Mouse (Mus musculus) yolk sac, embryonic 10.5 days (tissue): ENCODE results near the gene Auts2.
A peak's percentile ranks its signal among the peaks of the same experiment; 100 is the strongest.

Source experiments
- DNase-seq: peaks from one replicate; pipeline ENCODE4 v3.0.0-alpha.2; 2017; ENCODE audit warnings: low spot score

The Auts2 gene

GRCm38 (mm10) chr5:132500817-132501231 lies 42.3 kb downstream of the Auts2 start:
- peak; percentile 23 for DNase-seq

DNA sequence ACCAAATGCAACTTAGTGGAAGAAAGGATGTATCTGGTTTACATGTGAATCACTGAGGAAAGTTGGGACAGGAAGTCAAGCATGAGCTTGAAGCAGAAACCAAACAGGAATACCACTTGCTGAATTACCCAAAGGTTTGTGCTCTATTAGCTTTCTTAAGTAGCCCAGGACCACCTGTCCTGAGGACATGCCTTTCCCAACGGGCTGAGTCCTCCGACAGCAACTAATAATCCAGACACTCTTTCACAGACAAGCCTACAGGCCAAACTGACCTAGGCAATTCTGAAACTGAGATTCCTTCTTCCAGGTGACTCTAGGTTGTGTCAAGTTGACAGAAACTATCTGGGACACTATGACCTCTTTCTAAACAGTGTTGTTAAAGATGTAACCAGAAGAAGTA lies 44.2 kb downstream of the Auts2 start:
- no peak for DNase-seq

- DNase-seq = no peak
Observed at GRCm38 (mm10) chr5:132498045-132498444, 45.1 kb downstream of the Auts2 start.

- no peak for DNase-seq
Observed at GRCm38 (mm10) chr5:132492793-132493192, 50.4 kb downstream of the Auts2 start.

DNA sequence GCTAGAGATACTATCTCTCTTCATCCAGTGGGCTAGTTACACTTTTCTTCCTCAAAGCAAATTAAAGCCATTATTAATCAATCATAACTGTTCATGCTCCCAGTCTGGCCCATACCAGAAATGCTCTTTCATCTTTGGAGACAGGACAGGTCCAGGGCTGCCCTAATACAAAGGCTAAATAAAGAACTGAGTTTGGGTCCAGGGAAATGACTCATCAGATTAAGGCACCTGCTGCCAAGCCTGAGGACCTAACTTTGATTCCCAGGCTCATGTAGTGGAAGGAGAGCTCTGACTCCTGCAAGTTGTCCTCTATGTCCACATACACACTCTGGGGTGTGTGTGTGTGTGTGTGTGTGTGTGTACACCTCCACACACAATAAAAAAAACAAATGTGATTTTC lies 51.1 kb downstream of the Auts2 start:
- no peak for DNase-seq

DNA sequence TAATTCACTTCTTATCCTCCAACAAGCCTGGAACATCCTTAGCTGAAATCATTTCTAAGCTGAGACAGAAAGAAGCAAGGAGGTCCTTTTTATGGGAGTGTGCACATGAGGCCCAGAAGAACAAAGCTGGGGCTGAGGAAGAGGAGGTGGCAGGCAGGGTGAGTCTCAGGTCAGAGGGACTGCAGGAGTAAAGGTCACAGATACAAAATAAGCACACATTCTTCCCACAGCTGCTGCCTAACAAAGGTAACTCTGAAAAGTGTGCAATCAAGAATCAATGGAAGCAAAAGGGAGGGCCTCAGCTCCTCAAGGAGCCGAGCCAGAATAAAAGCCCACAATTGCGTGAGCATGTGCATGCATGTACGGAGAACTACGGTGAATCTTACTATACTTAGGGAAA lies 51.6 kb downstream of the Auts2 start:
- peak; percentile 43 for DNase-seq

DNA sequence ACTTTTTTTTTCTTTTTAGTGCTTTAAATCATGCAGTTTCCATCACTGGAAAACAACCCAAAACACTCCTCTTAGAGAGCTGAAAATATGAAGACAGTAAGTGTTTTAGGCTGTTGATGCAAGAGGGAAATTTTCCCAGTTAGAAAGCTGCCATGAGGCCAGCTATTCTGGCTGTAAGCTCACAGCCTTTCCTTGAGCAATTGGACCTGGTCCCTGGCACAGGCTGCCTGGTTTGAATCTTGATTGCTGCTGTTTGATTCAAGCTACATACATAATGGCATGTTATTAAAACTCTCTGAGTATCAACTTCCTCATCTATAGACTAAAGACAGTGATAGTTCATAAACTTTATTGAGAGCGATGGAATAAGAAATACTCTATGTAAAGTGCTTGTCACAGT lies 52.8 kb downstream of the Auts2 start:
- DNase-seq = no peak

DNA sequence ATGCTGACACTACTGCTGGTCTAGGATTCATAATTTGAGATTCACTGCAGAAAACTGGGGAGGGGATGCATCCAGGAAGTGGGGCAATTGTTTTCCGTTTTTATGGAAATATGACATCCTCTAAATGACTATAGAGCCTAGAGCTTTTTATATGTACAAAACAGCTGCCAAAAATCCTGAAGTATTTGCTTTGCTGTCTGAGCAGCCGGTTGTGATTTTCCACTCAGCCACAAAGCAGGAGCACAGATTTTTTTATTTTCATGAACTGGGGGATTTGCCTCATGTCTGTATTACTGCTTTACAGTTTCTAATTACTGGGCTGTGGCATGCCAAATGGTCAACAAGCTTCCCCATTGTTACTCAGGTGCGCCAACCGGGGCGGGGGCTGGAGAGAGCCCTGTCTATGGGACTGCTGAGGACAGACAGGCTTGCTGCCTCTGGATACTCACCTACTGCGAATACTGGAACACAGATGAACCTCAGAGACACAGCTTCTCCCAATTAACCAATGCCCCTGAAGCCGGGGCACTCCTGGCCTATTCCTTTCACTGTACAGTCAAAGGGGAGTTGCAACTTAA lies 53.3 kb downstream of the Auts2 start:
- DNase-seq = no peak

DNA sequence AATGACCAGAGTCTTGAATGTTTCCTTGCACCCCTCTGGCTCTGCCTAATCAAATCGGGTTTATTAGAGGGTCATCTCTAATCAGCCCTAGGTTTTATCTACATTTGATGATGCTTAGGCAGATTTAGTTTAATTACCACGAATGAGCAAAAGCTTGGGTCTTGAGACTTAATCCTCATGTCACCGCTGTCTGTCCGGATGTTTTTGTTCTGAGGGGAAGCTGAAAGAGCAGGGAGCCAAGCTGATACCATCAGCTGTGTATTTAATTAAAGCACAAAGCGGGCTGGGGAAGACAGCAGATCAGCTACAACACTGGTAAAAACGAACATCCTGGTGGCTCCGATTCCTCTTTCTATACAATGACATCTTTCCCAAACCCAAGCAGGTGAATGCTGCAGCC lies 56.3 kb downstream of the Auts2 start:
- no peak for DNase-seq

GRCm38 (mm10) chr5:132485994-132486393 lies 57.1 kb downstream of the Auts2 start:
- no peak for DNase-seq

GRCm38 (mm10) chr5:132485448-132485847 lies 57.7 kb downstream of the Auts2 start:
- DNase-seq = no peak

- no peak for DNase-seq
Observed at GRCm38 (mm10) chr5:132481476-132481875, 61.7 kb downstream of the Auts2 start.

DNA sequence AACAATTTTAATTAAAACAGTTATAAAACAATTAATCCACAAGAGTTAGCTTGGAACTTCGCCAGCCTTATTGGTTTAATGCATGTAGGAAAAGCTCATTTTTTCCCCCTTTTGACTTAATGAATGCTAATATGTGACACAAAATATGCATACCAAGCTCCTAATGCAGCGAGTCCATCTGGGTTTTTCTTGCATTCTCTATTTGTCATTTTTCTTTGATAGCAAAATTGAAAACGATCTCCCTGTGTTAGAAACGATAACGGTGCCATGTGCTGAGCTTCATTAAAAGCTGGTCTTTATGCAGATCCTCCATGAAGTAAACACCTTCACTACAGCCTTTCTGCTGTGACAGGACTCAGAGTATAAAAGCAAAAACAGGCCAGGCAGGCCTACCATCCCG lies 62.7 kb downstream of the Auts2 start:
- DNase-seq = no peak

- no peak for DNase-seq
Observed at GRCm38 (mm10) chr5:132479227-132479857, 63.8 kb downstream of the Auts2 start.

DNA sequence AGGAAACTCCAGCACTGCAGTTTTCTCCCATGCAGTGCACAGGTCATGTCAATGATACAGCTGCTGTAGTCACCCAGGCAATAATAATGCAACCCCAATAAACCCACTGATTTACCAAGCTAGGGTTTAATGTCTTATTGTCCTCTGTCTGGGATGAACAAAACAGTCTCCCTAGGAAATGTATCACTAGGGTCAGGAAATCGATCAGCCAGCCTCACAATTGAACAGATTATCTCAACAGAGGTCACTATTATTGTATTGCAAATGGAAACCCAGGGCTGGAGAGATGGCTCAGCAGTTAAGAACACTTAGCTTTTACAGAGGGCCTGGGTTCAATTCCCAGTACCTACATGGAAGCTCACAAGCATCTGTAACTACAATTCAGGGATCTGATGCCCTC lies 65.6 kb downstream of the Auts2 start:
- no peak for DNase-seq

DNA sequence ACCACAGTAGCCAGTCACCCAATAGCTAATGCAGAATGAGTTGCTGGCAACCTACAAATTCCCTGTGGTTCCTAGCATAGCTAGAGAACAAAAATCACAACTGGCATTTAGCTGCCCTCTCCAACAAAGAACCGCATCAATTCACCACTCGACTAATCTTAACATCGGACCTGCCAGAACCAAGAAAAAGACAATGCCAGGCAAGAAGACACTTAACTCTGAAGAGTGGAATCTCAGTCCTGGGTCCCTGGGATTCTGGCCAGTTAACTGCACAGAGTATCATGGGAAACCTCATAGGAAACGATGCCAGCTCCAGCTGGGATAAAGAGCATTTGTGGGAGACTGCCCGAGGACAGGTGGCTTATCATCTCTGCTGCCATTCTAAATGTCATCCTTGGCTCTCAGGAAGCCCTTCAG lies 70.2 kb downstream of the Auts2 start:
- no peak for DNase-seq

GRCm38 (mm10) chr5:132472184-132472829 lies 70.8 kb downstream of the Auts2 start:
- no peak for DNase-seq

- no peak for DNase-seq
Observed at GRCm38 (mm10) chr5:132467364-132467743, 75.8 kb downstream of the Auts2 start.

GRCm38 (mm10) chr5:132466427-132467363 lies 76.4 kb downstream of the Auts2 start:
- no peak for DNase-seq

DNA sequence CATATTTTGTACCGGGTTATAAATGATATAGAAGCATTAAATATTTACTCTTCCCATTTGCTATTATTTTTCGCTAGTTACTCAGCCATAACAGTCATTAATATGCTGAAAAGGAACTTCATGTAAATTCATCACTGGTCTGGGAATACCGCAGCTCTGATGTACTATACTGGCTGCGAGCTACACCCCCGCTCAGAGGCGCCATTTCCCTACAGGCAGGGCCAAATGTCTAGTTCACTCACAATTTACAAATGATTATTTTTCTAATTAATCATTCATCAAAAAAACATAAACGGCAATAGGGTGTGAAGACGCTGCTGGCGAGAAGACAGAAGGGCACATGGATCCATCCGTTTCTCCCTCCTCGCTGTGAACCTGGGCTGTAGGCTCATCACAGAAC lies 80.6 kb downstream of the Auts2 start:
- DNase-seq = no peak

GRCm38 (mm10) chr5:132458498-132458897 lies 84.6 kb downstream of the Auts2 start:
- DNase-seq = no peak

DNA sequence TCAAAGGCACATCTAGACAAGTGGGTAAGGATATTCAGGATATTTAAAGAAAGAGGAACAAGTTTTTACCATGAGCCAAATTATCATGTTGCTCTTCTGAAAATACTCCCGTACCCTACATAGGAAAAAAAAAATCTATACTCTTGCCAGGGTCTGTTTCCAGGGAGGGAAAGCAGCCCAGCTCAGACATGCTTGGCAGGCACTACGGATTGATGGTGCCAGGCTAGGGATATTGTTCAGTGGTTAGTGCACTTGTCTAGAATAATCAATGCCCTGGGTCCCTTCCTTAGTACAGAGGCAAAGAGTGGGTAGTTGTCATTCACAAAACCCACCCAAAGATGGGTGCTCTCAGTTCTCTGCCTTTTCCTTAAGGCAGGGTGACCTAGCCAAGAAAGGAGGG lies 90.8 kb downstream of the Auts2 start:
- DNase-seq = no peak

GRCm38 (mm10) chr5:132450071-132450470 lies 93.1 kb downstream of the Auts2 start:
- DNase-seq = no peak
